ENCODE assay signal across 21 mouse cellular contexts in the genomic region with DNA sequence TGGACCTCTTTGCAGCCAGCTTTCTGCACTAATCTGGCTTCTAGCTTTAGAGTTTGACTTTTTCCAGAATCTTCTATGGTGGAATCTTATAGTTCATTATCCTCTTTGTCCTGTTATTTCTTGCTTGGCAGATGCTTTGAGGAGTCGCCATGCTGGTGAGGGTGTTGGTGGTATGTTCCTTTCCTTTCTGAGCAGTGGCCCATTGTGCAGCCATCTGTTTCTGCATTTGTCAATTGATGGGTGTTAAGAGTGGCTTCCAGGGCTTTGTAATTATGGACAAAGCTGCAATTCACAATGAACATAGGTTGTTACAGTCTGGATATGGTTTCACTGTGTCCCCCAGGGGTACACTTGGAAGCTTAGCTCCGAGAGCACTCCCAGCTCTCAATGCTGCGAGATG. TPM values are rescaled to one million over a fixed set of nuclear protein-coding genes. Genes with fewer than 3 reads are reported as not detected.
DNase-seq lines count a peak whose midpoint lies in the region; TF ChIP-seq lines count a peak whose summit lies in the region.
"Had no signal": no experiment of that assay in that cellular context is flagged by ENCODE, and none has a peak within 500 bp of the region (broad histone marks: within the 10 kb centered on the region; RNA-seq: fewer than 3 reads in every experiment).

No protein-coding gene starts in this region.

- no peak for TF ChIP-seq POLR2A in cerebellum, adult 2 months (IDR thresholded peaks at IDR 0.05; ENCODE audit: borderline replicate concordance, insufficient read depth, low read length)

- peaks cover 5% of the 10 kb centered on the region; the same call in 1 of the 2 replicates for H3K4me1 ChIP-seq in cerebellum, adult 2 months (ENCODE audit: control insufficient read depth, insufficient read depth, low read length)
- H3K4me1 ChIP-seq: forebrain, embryonic 13.5 days; hindbrain, embryonic 13.5 days had no signal

- no peak overlapping the region for H3K4me3 ChIP-seq in cerebellum, adult 2 months (replicated peaks; ENCODE audit: insufficient read depth, low read depth, low read length)
- no peak overlapping the region for H3K4me3 ChIP-seq in layer of hippocampus, adult 2 months
- H3K4me3 ChIP-seq: embryonic facial prominence, embryonic 13.5 days; forebrain, embryonic 13.5 days; heart, adult 2 months; heart, embryonic 15.5 days; hindbrain, embryonic 13.5 days had no signal

- no peaks in the 10 kb centered on the region for H3K27me3 ChIP-seq in cerebellum, adult 2 months (ENCODE audit: control insufficient read depth, insufficient read depth, low read length)
- H3K27me3 ChIP-seq: embryonic facial prominence, embryonic 13.5 days; forebrain, embryonic 13.5 days; heart, embryonic 15.5 days; hindbrain, embryonic 13.5 days had no signal

- peak; percentile 40 to 65 for DNase-seq in cerebellum, adult 2 months
- no peak for DNase-seq in cerebellum, postnatal 4 days (ENCODE audit: low spot score in 2 of 2)
- DNase-seq in layer of hippocampus, adult 2 months (ENCODE audit: low spot score in 2 of 2): no peak
- DNase-seq in layer of hippocampus, postnatal 10 days (ENCODE audit: low spot score in 2 of 2): no peak
- DNase-seq in cerebellum, adult 9-10 months: peak; percentile 66
- peak; percentile 32 to 38 for DNase-seq in cerebellum, postnatal 36 days
- no peak for DNase-seq in kidney, postnatal 4 days
- DNase-seq: adrenal gland, postnatal 10 days; gastrocnemius, postnatal 14 days; heart, adult 2 months; heart, postnatal 14 days; kidney, adult 11 months; kidney, adult 9 months had no signal

- no peak for TF ChIP-seq CTCF in cerebellum, adult 2 months (IDR thresholded peaks at IDR 0.05; ENCODE audit: borderline replicate concordance, insufficient read depth, low read depth, low read length)
- TF ChIP-seq CTCF in layer of hippocampus, adult 2 months (conservative IDR thresholded peaks at IDR 0.05): no peak

- WGBS in cerebellum, adult 2 months: 16% methylated on average over 3 of the region's 3 CpGs

- H3K27ac ChIP-seq in cerebellum, adult 2 months (ENCODE audit: insufficient read depth, low read length): peak overlapping the region; percentile 72; the same call in 1 of the 2 replicates
- H3K27ac ChIP-seq in layer of hippocampus, adult 2 months: peak overlapping the region; percentile 41; the same call in 1 of the 2 replicates
- H3K27ac ChIP-seq: embryonic facial prominence, embryonic 13.5 days; forebrain, embryonic 13.5 days; heart, adult 2 months; heart, embryonic 15.5 days; hindbrain, embryonic 13.5 days; hindbrain, postnatal 0 days had no signal

RNA-seq across cellular contexts. Expression of a gene that starts 41.1 kb away (rescaled TPM):
- 15.8 and 21.1 TPM in 2 replicates for polyA plus RNA-seq in cerebellum, adult 2 months (2012; rRNA removed)
- 10 to 100 TPM; 64.7 to 71.5 TPM for total RNA-seq in layer of hippocampus, adult 2 months (2021)
- total RNA-seq in layer of hippocampus, postnatal 10 days (2021): 10 to 100 TPM; 50.9 to 52.8 TPM
- total RNA-seq: G1E; hematopoietic stem cell, adult 5-6 weeks had no signal
- polyA plus RNA-seq: CD4-positive, CD25-positive, alpha-beta regulatory T cell, adult 4 months; G1E had no signal

RNA-seq across cellular contexts. Expression of a gene that starts 43.4 kb away (rescaled TPM):
- 257 and 288 TPM in 2 replicates for polyA plus RNA-seq in cerebellum, adult 2 months (2012; rRNA removed)
- total RNA-seq in layer of hippocampus, adult 2 months (2021): 100 to 1,000 TPM; 210 TPM
- 100 to 1,000 TPM; 254 to 265 TPM for total RNA-seq in layer of hippocampus, postnatal 10 days (2021)
- polyA plus RNA-seq: CD4-positive, CD25-positive, alpha-beta regulatory T cell, adult 4 months had no signal

Comparison
In these comparisons a context has a peak if more than half of its experiments do, and no peak if none do; other contexts are left out.
1. DNase-seq: peak in cerebellum, adult 2 months (2 of 2), cerebellum, adult 9-10 months (single experiment) and cerebellum, postnatal 36 days (2 of 2); none in cerebellum, postnatal 4 days (0 of 2), layer of hippocampus, adult 2 months (0 of 2), layer of hippocampus, postnatal 10 days (0 of 2) and kidney, postnatal 4 days (0 of 2).